Mouse (Mus musculus) ES-E14 (cell line): ENCODE data around the gene Selenoo.

Experiments
- CHD2 ChIP-seq: IDR thresholded peaks from 2 replicates; pipeline ENCODE4 v1.6.1; 2014; ENCODE audit warnings: mild to moderate bottlenecking, low read depth, low read length, inconsistent platforms
- HCFC1 ChIP-seq: IDR thresholded peaks from 2 replicates; pipeline ENCODE4 v1.6.1; 2012; ENCODE audit warnings: low read length, inconsistent platforms, borderline replicate concordance; ENCODE audit not compliant: insufficient read depth
- ZC3H11A ChIP-seq: IDR thresholded peaks from 2 replicates; pipeline ENCODE4 v1.6.1; 2012; ENCODE audit warnings: low read depth, mild to moderate bottlenecking, inconsistent platforms, low read length, borderline replicate concordance
- ZNF384 ChIP-seq: IDR thresholded peaks from 2 replicates; pipeline ENCODE4 v1.6.1; 2012; ENCODE audit warnings: low read depth, low read length, inconsistent platforms

- TF ChIP-seq ZNF384 = no peak
- no peak for TF ChIP-seq CHD2
- TF ChIP-seq HCFC1 = no peak
- TF ChIP-seq ZC3H11A = no peak
Measured at GRCm38 (mm10) chr15:89130245-89130644, 41.4 kb downstream of the Selenoo start.
